Mouse (Mus musculus) embryonic facial prominence, embryonic 12.5 days (tissue): ENCODE data around the gene Senp8. TPM values are rescaled to one million over a fixed set of nuclear protein-coding genes. Genes with fewer than 3 reads are reported as not detected.

ENCODE experiments used
- ATAC-seq: fragments of 200-750 bp; cut with Nextera tagmentation; 2 replicates; pipeline ENCODE4 v1.8.0; 2017; ENCODE audit not compliant: insufficient number of reproducible peaks, insufficient read depth, low FRiP score, low TSS enrichment
- H3K27ac ChIP-seq: fragments of 300-500 bp; sonication (generic); 2 replicates; pipeline ENCODE4 v1.5.1; 2016; ENCODE audit warnings: mild to moderate bottlenecking
- H3K27me3 ChIP-seq: fragments of 300-500 bp; sonication (generic); 2 replicates; pipeline ENCODE4 v1.6.1; 2016; ENCODE audit warnings: mild to moderate bottlenecking, moderate library complexity
- H3K36me3 ChIP-seq: fragments of 300-500 bp; sonication (generic); 2 replicates; pipeline ENCODE4 v1.6.1; 2016; ENCODE audit warnings: mild to moderate bottlenecking
- H3K4me1 ChIP-seq: fragments of 300-500 bp; sonication (generic); 2 replicates; pipeline ENCODE4 v1.6.1; 2016
- H3K4me2 ChIP-seq: fragments of 300-500 bp; sonication (generic); replicated peaks from 2 replicates; pipeline ENCODE4 v1.6.1; 2016; ENCODE audit warnings: mild to moderate bottlenecking, moderate library complexity
- H3K4me3 ChIP-seq: fragments of 300-500 bp; sonication (generic); 2 replicates; pipeline ENCODE4 v1.5.1; 2016; ENCODE audit warnings: mild to moderate bottlenecking
- H3K9ac ChIP-seq: fragments of 300-500 bp; sonication (generic); 2 replicates; pipeline ENCODE4 v1.6.1; 2016; ENCODE audit warnings: mild to moderate bottlenecking, moderate library complexity
- H3K9me3 ChIP-seq: fragments of 300-500 bp; sonication (generic); 2 replicates; pipeline ENCODE4 v1.6.1; 2016; ENCODE audit warnings: mild to moderate bottlenecking, moderate library complexity
- WGBS: fragments of 180-500 bp; shearing (Covaris S2); methylation state at CpG from one replicate; pipeline ENCODE4 v1.1.7; 2016; 5-methylcytosine and 5-hydroxymethylcytosine counted together
- polyA plus RNA-seq: library from polyadenylated mRNA; unstranded; fragments of >200 nt; fragmentation: Nextera tagmentation; extraction: Ambion mirVana; gene quantifications from 2 replicates; pipeline ENCODE4 v1.2.1, GENCODE M21; 2016

Gene Senp8
- polyA plus RNA-seq, 1 experiment from 2014 or later, result 11.0 TPM

GRCm38 (mm10) chr9:59709225-59709624 lies 41.3 kb downstream of the Senp8 start:
- 91% methylated on average over 3 of the region's 3 CpGs for WGBS
- H3K4me2 ChIP-seq, result no peak overlapping the region
- no peaks in the 10 kb centered on the region for H3K36me3 ChIP-seq
- no peaks in the 10 kb centered on the region for H3K27me3 ChIP-seq
- H3K4me1 ChIP-seq, result no peaks in the 10 kb centered on the region
- no peak overlapping the region for H3K4me3 ChIP-seq
- no peak overlapping the region for H3K27ac ChIP-seq
- no peak for ATAC-seq
- no peaks in the 10 kb centered on the region for H3K9me3 ChIP-seq
- H3K9ac ChIP-seq, result no peak overlapping the region

- ATAC-seq, result no peak
- Histone ChIP-seq H3K4me1 (no peaks in the 10 kb centered on the region), H3K9me3 (no peaks in the 10 kb centered on the region), H3K9ac (no peak overlapping the region), H3K4me3 (no peak overlapping the region), H3K4me2 (no peak overlapping the region), H3K27ac (no peak overlapping the region), H3K36me3 (no peaks in the 10 kb centered on the region), H3K27me3 (no peaks in the 10 kb centered on the region)
- 59% methylated on average over 10 of the region's 10 CpGs for WGBS
These were observed 43.4 kb downstream of the Senp8 start for GRCm38 (mm10) chr9:59706850-59707825.

DNA sequence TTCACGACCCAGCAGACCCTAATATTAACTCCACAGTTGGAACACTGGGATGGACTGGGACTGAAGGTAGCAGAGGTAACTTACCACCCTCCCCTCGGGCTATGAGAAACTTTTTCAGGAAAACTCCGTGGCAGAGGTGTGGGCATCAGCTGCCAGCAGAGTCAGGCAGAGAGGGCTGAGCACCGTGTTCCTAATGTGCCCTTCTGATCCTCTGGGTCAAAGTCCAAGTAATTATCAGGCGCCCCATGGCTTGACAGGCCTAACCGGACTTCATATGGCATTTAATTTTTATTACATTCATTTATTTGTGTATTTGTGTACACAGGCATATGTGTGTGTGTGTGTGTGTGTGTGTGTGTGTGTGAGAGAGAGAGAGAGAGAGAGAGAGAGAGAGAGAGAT lies 47.4 kb downstream of the Senp8 start:
- WGBS, result 56% methylated on average over 6 of the region's 6 CpGs
- no peak for ATAC-seq
- Histone ChIP-seq H3K27me3 (no peaks in the 10 kb centered on the region), H3K27ac (no peak overlapping the region), H3K36me3 (no peaks in the 10 kb centered on the region), H3K9me3 (no peaks in the 10 kb centered on the region), H3K9ac (no peak overlapping the region), H3K4me3 (no peak overlapping the region), H3K4me2 (no peak overlapping the region), H3K4me1 (no peaks in the 10 kb centered on the region)

- ATAC-seq, result no peak
- no peaks in the 10 kb centered on the region for H3K27me3 ChIP-seq
- no peaks in the 10 kb centered on the region for H3K4me1 ChIP-seq
- no peak overlapping the region for H3K27ac ChIP-seq
- WGBS, result 80% methylated on average over 7 of the region's 7 CpGs
- H3K4me3 ChIP-seq, result no peak overlapping the region
- H3K36me3 ChIP-seq, result no peaks in the 10 kb centered on the region
- H3K9me3 ChIP-seq, result no peaks in the 10 kb centered on the region
- no peak overlapping the region for H3K4me2 ChIP-seq
- H3K9ac ChIP-seq, result no peak overlapping the region
These were observed 49.4 kb downstream of the Senp8 start for GRCm38 (mm10) chr9:59701094-59701493.

DNA sequence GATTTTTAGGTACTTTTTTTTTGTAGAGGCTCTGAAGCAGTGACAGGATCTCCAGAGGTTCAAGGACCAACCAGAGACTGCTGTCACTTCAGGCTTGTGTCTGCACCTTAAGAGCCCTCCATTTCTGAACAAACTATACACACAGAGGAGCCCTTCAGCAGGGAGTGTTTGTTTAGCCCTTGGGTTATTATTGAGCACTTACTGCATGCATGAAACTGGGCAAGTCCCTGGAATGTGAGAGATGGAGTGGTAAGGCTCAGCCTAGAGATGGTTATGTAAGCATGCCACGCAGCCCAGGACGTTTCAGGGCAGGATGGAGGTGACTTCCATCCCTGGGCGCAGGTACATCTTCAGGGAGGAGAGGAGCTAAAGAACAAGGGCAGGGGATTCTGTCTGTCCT lies 54.1 kb downstream of the Senp8 start:
- Histone ChIP-seq H3K27me3 (no peaks in the 10 kb centered on the region), H3K4me2 (no peak overlapping the region), H3K9me3 (no peaks in the 10 kb centered on the region), H3K4me1 (peaks cover 24% of the 10 kb centered on the region), H3K4me3 (no peak overlapping the region), H3K27ac (no peak overlapping the region), H3K9ac (no peak overlapping the region), H3K36me3 (no peaks in the 10 kb centered on the region)
- WGBS, result 74% methylated on average over 3 of the region's 3 CpGs
- no peak for ATAC-seq

DNA sequence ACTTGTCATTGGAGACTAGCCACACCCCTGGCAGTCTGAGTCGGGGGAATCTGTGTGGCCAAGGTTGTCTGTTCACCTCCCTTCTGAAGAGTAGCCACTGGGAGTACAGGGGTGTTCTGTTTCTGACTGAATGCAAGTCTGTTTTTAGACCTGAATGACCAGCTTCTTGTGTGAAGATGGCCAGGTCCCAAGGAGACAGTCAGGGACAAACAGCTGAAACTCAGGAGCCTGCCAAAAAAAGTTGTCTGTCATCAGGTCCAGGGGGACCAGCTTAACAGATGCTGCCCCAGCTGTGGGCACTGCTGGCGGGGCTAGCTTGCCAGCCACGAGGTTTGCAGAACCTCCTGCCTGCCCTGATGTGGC lies 55.1 kb downstream of the Senp8 start:
- Histone ChIP-seq H3K9ac (no peak overlapping the region), H3K27ac (0 out of 2 replicates have a peak overlapping the region, but pooled peaks have one; percentile 6), H3K9me3 (no peaks in the 10 kb centered on the region), H3K4me1 (peaks cover 24% of the 10 kb centered on the region), H3K4me3 (no peak overlapping the region), H3K4me2 (no peak overlapping the region), H3K36me3 (no peaks in the 10 kb centered on the region), H3K27me3 (no peaks in the 10 kb centered on the region)
- no peak for ATAC-seq
- 29% methylated on average over 3 of the region's 3 CpGs for WGBS

- Histone ChIP-seq H3K27ac (0 out of 2 replicates have a peak overlapping the region, but pooled peaks have one; percentile 6), H3K36me3 (no peaks in the 10 kb centered on the region), H3K9me3 (no peaks in the 10 kb centered on the region), H3K4me2 (no peak overlapping the region), H3K4me3 (no peak overlapping the region), H3K4me1 (peaks cover 24% of the 10 kb centered on the region), H3K27me3 (no peaks in the 10 kb centered on the region), H3K9ac (no peak overlapping the region)
- 31% methylated on average over 16 of the region's 16 CpGs for WGBS
- no peak for ATAC-seq
These were observed 55.7 kb downstream of the Senp8 start for GRCm38 (mm10) chr9:59694571-59695450.

- Histone ChIP-seq H3K4me1 (peaks cover 24% of the 10 kb centered on the region), H3K4me2 (peak overlapping the region; percentile 51), H3K9ac (0 out of 2 replicates have a peak overlapping the region, but pooled peaks have one; percentile 27), H3K27ac (no peak overlapping the region), H3K4me3 (peak overlapping the region; percentile 18), H3K36me3 (no peaks in the 10 kb centered on the region), H3K27me3 (no peaks in the 10 kb centered on the region), H3K9me3 (no peaks in the 10 kb centered on the region)
- peak; percentile 37; the same call in 1 of the 2 replicates for ATAC-seq
- WGBS, result 23% methylated on average over 9 of the region's 9 CpGs
These were observed 58.4 kb downstream of the Senp8 start for GRCm38 (mm10) chr9:59692145-59692544.

DNA sequence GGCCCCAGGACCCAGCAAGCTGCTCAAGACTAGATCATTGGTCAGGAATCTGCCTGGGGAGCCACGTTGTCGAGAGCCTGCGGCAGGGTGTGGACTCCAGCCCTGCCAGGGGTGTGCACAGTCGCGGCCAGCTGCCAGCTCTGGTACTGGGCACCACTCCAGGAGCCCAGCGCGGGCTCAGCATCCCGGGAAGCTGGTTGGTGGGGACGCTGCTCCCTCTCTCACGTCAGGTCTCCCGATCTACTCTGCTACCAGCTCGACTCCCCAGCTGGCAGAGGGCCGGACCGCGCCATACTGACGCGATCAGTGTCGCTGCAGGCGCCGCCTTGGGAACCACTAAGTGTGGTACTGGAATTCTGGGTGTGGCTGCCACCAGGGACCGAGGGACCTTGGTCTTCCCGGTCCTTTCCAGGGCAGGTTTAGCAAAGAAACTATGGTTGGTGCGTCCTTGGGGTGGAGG lies 58.8 kb downstream of the Senp8 start:
- H3K36me3 ChIP-seq, result no peaks in the 10 kb centered on the region
- no peak overlapping the region for H3K27ac ChIP-seq
- H3K4me2 ChIP-seq, result peak overlapping the region; percentile 51
- WGBS, result 5% methylated on average over 23 of the region's 23 CpGs
- peaks cover 24% of the 10 kb centered on the region for H3K4me1 ChIP-seq
- no peaks in the 10 kb centered on the region for H3K27me3 ChIP-seq
- peak overlapping the region; percentile 27 for H3K9ac ChIP-seq
- ATAC-seq, result peak; percentile 57
- H3K9me3 ChIP-seq, result no peaks in the 10 kb centered on the region
- H3K4me3 ChIP-seq, result peak overlapping the region; percentile 18

GRCm38 (mm10) chr9:59687416-59688046 lies 63.0 kb downstream of the Senp8 start:
- no peak for ATAC-seq
- no peak overlapping the region for H3K27ac ChIP-seq
- H3K4me3 ChIP-seq, result no peak overlapping the region
- no peak overlapping the region for H3K4me2 ChIP-seq
- no peaks in the 10 kb centered on the region for H3K27me3 ChIP-seq
- H3K36me3 ChIP-seq, result no peaks in the 10 kb centered on the region
- H3K9ac ChIP-seq, result no peak overlapping the region
- peaks cover 11% of the 10 kb centered on the region; the same call in 1 of the 2 replicates for H3K4me1 ChIP-seq
- H3K9me3 ChIP-seq, result no peaks in the 10 kb centered on the region
- 41% methylated on average over 6 of the region's 6 CpGs for WGBS
